Mouse (Mus musculus) CH12.LX (cell line): ENCODE data around the gene Dstn. TPM values are rescaled to one million over a fixed set of nuclear protein-coding genes. Genes with fewer than 3 reads are reported as not detected.
A peak's percentile ranks its signal among the peaks of the same experiment; 100 is the strongest.

Experiments
- DNase-seq: peaks from one replicate; pipeline ENCODE4 v3.0.0-alpha.2; 2013; ENCODE audit errors: extremely low read depth
- H3K27ac ChIP-seq: 2 replicates; pipeline ENCODE4 v1.5.1; 2012; ENCODE audit warnings: low read depth, mild to moderate bottlenecking, control low read depth, moderate library complexity; ENCODE audit not compliant: insufficient read depth
- H3K27me3 ChIP-seq: replicated peaks from 2 replicates; pipeline ENCODE3; 2012; ENCODE audit warnings: inconsistent platforms
- H3K36me3 ChIP-seq, 2 experiments: replicated peaks in 1 of 2; 2 replicates each; pipeline versions ENCODE3 to v1.6.1; 2012; ENCODE audit warnings: inconsistent platforms in 1 of 2, low read length in 1 of 2, mild to moderate bottlenecking in 1 of 2, mixed read lengths in 1 of 2, moderate library complexity in 1 of 2; ENCODE audit not compliant: control insufficient read depth in 1 of 2, insufficient read depth in 1 of 2
- H3K4me1 ChIP-seq, 2 experiments: 2 replicates each; pipeline ENCODE4 v1.6.1; 2012; ENCODE audit warnings: inconsistent platforms in 1 of 2, moderate library complexity in 1 of 2; ENCODE audit not compliant: insufficient read depth in 2 of 2, control insufficient read depth in 1 of 2
- H3K4me2 ChIP-seq: 2 replicates; pipeline ENCODE4 v1.6.1; 2012; ENCODE audit warnings: low read depth, mild to moderate bottlenecking, control low read depth; ENCODE audit not compliant: poor library complexity, insufficient read depth, severe bottlenecking
- H3K4me3 ChIP-seq, 3 experiments: fragments of 150-350 bp in 1 of 3; sonication (generic) in 1 of 3; replicated peaks in 1 of 3; 2 replicates each; pipeline versions ENCODE3 to v1.5.1; 2011 to 2012; ENCODE audit warnings: low read depth in 2 of 3, low read length in 2 of 3, mild to moderate bottlenecking in 2 of 3, moderate library complexity in 2 of 3, control low read depth in 1 of 3, improper control_type of control experiment in 1 of 3, inconsistent platforms in 1 of 3, mixed read lengths in 1 of 3; ENCODE audit not compliant: poor library complexity in 1 of 3
- H3K79me2 ChIP-seq: replicated peaks from 2 replicates; pipeline ENCODE4 v1.6.1; 2012; ENCODE audit warnings: mild to moderate bottlenecking, moderate library complexity; ENCODE audit not compliant: control insufficient read depth, poor library complexity, insufficient read depth, severe bottlenecking; ENCODE audit errors: extremely low read depth
- H3K9ac ChIP-seq: 2 replicates; pipeline ENCODE4 v1.6.1; 2012; ENCODE audit warnings: low read depth, mild to moderate bottlenecking, control low read depth, moderate library complexity; ENCODE audit not compliant: insufficient read depth
- H3K9me3 ChIP-seq: replicated peaks from 2 replicates; pipeline ENCODE3; 2012; ENCODE audit warnings: low read length, inconsistent platforms, mixed read lengths
- BHLHE40 ChIP-seq: IDR thresholded peaks from 2 replicates; pipeline ENCODE4 v1.6.1; 2011; ENCODE audit warnings: mild to moderate bottlenecking, low read depth, low read length, improper control_type of control experiment
- CHD1 ChIP-seq: IDR thresholded peaks from 2 replicates; pipeline ENCODE4 v1.6.1; 2012; ENCODE audit warnings: low read depth, low read length, improper control_type of control experiment, inconsistent platforms
- CTCF ChIP-seq, 2 experiments: IDR thresholded peaks in 1 of 2; conservative IDR thresholded peaks in 1 of 2; 2 replicates each; pipeline ENCODE4 v1.5.1; 2011 to 2012; ENCODE audit warnings: low read depth in 2 of 2, low read length in 2 of 2, improper control_type of control experiment in 1 of 2, inconsistent platforms in 1 of 2, mild to moderate bottlenecking in 1 of 2, moderate library complexity in 1 of 2
- ETS1 ChIP-seq: conservative IDR thresholded peaks from 2 replicates; pipeline ENCODE4 v1.6.1; 2012; ENCODE audit warnings: low read depth, mild to moderate bottlenecking, inconsistent platforms, low read length, improper control_type of control experiment, moderate library complexity
- JUN ChIP-seq: IDR thresholded peaks from 2 replicates; pipeline ENCODE4 v1.6.1; 2011; ENCODE audit warnings: low read depth, mild to moderate bottlenecking, low read length, improper control_type of control experiment, moderate library complexity; ENCODE audit not compliant: insufficient read depth
- MAFK ChIP-seq: IDR thresholded peaks from 2 replicates; pipeline ENCODE4 v1.6.1; 2011; ENCODE audit warnings: low read length, improper control_type of control experiment; ENCODE audit not compliant: insufficient replicate concordance
- MEF2A ChIP-seq: IDR thresholded peaks from 2 replicates; pipeline ENCODE4 v1.6.1; 2014; ENCODE audit warnings: low read depth, mild to moderate bottlenecking, inconsistent platforms, low read length, improper control_type of control experiment, borderline replicate concordance
- PAX5 ChIP-seq: IDR thresholded peaks from 2 replicates; pipeline ENCODE4 v1.6.1; 2012; ENCODE audit warnings: low read length, inconsistent platforms, mixed read lengths
- RAD21 ChIP-seq: IDR thresholded peaks from 2 replicates; pipeline ENCODE4 v1.6.1; 2011; ENCODE audit warnings: low read depth, mild to moderate bottlenecking, low read length, improper control_type of control experiment, moderate library complexity
- SIN3A ChIP-seq: IDR thresholded peaks from 2 replicates; pipeline ENCODE4 v1.6.1; 2012; ENCODE audit warnings: low read length, improper control_type of control experiment, inconsistent platforms
- SMC3 ChIP-seq: IDR thresholded peaks from 2 replicates; pipeline ENCODE4 v1.6.1; 2011; ENCODE audit warnings: low read depth, low read length, improper control_type of control experiment
- TBP ChIP-seq: conservative IDR thresholded peaks from 2 replicates; pipeline ENCODE4 v1.6.1; 2011; ENCODE audit warnings: low read depth, low read length, improper control_type of control experiment
- UBTF ChIP-seq: IDR thresholded peaks from 2 replicates; pipeline ENCODE4 v1.6.1; 2012; ENCODE audit warnings: low read depth, mild to moderate bottlenecking, inconsistent platforms, low read length, improper control_type of control experiment, moderate library complexity
- ZKSCAN1 ChIP-seq: IDR thresholded peaks from 2 replicates; pipeline ENCODE4 v1.6.1; 2012; ENCODE audit warnings: low read depth, inconsistent platforms, low read length, improper control_type of control experiment, borderline replicate concordance
- dilution Hi-C: fragments of 300-500 bp; cut with MboI; formaldehyde crosslinking; loops from 2 replicates; pipeline ENCODE4 v1.14.3; 2020; ENCODE audit warnings: low sequenced_read_pairs; ENCODE audit not compliant: extremely low pct_unique_long_range_greater_than_20kb, extremely low pct_ligation_motif_present
- in situ Hi-C: fragments of 300-500 bp; cut with MboI; formaldehyde crosslinking; loops from 3 replicates; pipeline ENCODE4 v1.14.3; 2019; ENCODE audit warnings: low sequenced_read_pairs, low pct_ligation_motif_present, low pct_unique_long_range_greater_than_20kb, mixed read lengths
- polyA plus RNA-seq: library from polyadenylated mRNA; unstranded; fragments of >175 nt; gene quantifications from 2 replicates; pipeline ENCODE4 v1.2.1, GENCODE M21; 2012; ENCODE audit warnings: low read depth; ENCODE audit not compliant: insufficient read length
- total RNA-seq, 2 experiments: library from RNA; depleted of rRNA; stranded (reverse); fragments of 300-350 nt in 1 of 2; fragments of >200 nt in 1 of 2; gene quantifications; 2 replicates each; pipeline ENCODE4 v1.2.3; 2012 to 2014

The Dstn gene
- total and polyA plus RNA-seq, 3 experiments: 68.9 to 266 (median 151) TPM

GRCm38 (mm10) chr2:143876929-143877632, 38.0 kb upstream of the Dstn start:
- Histone ChIP-seq H3K79me2 (no peaks in the 10 kb centered on the region), H3K4me1 (peaks cover 3 to 17% of the 10 kb centered on the region in 2 experiments; a peak in 3 of 4 replicates), H3K27ac (no peak overlapping the region), H3K4me3 (no peak overlapping the region), H3K36me3 (no peaks in the 10 kb centered on the region), H3K4me2 (no peak overlapping the region), H3K9me3 (peaks cover 4% of the 10 kb centered on the region), H3K27me3 (no peaks in the 10 kb centered on the region), H3K9ac (no peak overlapping the region)
- in situ Hi-C loops (no loop called here), dilution Hi-C loops (no loop called here)
- TF ChIP-seq SMC3 (peak; percentile 58), RAD21 (peak; percentile 44), ETS1 (no peak), CTCF (conservative IDR thresholded peaks at IDR 0.05 in 1 of 2, IDR thresholded peaks at IDR 0.05 in 1 of 2; ENCODE audit: low read depth in 2 of 2, low read length in 2 of 2) (peak in 1 of 2 experiments; percentile 60; a peak in 2 of 4 replicates)
- DNase-seq: no peak

DNA sequence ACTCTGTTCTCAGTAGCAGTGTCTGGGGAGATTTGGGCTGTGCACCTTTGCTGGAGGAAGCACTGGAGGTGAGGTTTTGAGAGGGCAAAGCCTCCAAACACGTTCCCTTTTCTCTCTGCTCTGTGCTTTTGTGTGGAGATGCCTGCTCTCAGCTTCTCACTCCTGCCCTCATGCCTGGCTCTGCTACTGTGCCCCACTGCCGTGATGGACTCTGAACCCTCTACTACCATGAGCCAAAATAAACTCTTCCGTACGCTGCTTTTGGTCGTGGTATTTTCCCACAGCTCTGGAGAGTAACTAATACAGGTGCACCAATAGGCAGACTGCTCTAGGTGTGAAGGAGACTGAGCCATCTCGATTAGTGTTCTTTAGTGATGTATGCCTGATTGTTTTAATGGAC, 35.8 kb upstream of the Dstn start:
- Histone ChIP-seq H3K36me3 (no peaks in the 10 kb centered on the region), H3K27ac (no peak overlapping the region), H3K79me2 (no peaks in the 10 kb centered on the region), H3K4me3 (no peak overlapping the region), H3K4me2 (no peak overlapping the region), H3K9me3 (peaks cover 4% of the 10 kb centered on the region), H3K9ac (no peak overlapping the region), H3K4me1 (peaks cover 3 to 17% of the 10 kb centered on the region in 2 experiments; a peak in 3 of 4 replicates), H3K27me3 (peaks cover 2% of the 10 kb centered on the region)
- DNase-seq: no peak
- in situ Hi-C loops: no loop called here
- TF ChIP-seq TBP (no peak), PAX5 (no peak), SIN3A (no peak), MEF2A (no peak), ZKSCAN1 (no peak), CTCF (conservative IDR thresholded peaks at IDR 0.05 in 1 of 2, IDR thresholded peaks at IDR 0.05 in 1 of 2; ENCODE audit: low read depth in 2 of 2, low read length in 2 of 2) (no peak), UBTF (no peak), BHLHE40 (no peak), JUN (no peak)
- dilution Hi-C loops: no loop called here

- Histone ChIP-seq H3K4me1 (peaks cover 3 to 17% of the 10 kb centered on the region in 2 experiments; a peak in 3 of 4 replicates), H3K9me3 (peaks cover 4% of the 10 kb centered on the region), H3K9ac (no peak overlapping the region), H3K79me2 (no peaks in the 10 kb centered on the region), H3K36me3 (no peaks in the 10 kb centered on the region), H3K27me3 (peaks cover 2% of the 10 kb centered on the region), H3K27ac (no peak overlapping the region), H3K4me3 (no peak overlapping the region), H3K4me2 (no peak overlapping the region)
- no peak for DNase-seq
- dilution Hi-C loops (no loop called here), in situ Hi-C loops (no loop called here)
- no peak for TF ChIP-seq BHLHE40
- no peak for TF ChIP-seq PAX5
- TF ChIP-seq MAFK: no peak
- no peak for TF ChIP-seq CHD1
- no peak for TF ChIP-seq TBP
Observed at GRCm38 (mm10) chr2:143882002-143882401, 33.1 kb upstream of the Dstn start.
